12 mouse cellular contexts compared by ENCODE assay signal in the genomic region with DNA sequence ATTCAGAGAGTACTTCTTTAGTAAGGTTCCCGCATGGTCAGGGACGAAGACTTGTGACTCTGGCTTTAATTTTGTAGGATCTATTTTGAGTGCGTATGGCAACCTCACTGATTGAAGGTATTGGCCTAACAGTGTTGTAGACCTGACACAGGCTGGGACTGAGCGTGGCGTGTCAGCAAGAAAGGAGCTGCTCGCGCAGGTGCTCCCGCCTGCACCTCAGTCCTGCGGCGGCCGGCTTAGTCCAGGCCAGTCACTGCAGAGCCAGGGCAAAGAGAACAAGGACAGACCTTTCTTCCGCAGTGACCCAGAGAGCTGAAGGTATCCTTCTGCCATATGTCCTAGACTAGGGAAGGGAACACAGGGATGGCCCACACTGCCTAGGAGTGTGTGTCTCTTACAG. TPM values are rescaled to one million over a fixed set of nuclear protein-coding genes. Genes with fewer than 3 reads are reported as not detected.
DNase-seq lines count a peak whose midpoint lies in the region; ATAC-seq lines count a peak whose summit lies in the region.
"Had no signal": no experiment of that assay in that cellular context is flagged by ENCODE, and none has a peak within 500 bp of the region (broad histone marks: within the 10 kb centered on the region; RNA-seq: fewer than 3 reads in every experiment).

No protein-coding gene starts in this region.

- H3K9ac ChIP-seq in limb, embryonic 12.5 days (replicated peaks) = no peak overlapping the region
- H3K9ac ChIP-seq in hindbrain, embryonic 14.5 days = no peak overlapping the region
- no peak overlapping the region for H3K9ac ChIP-seq in neural tube, embryonic 14.5 days (replicated peaks; ENCODE audit: low read depth, low read length)
- H3K9ac ChIP-seq: heart, embryonic 15.5 days; lung, embryonic 15.5 days had no signal

- no peak; the same call in 1 of the 2 replicates for ATAC-seq in limb, embryonic 12.5 days (ENCODE audit: insufficient number of reproducible peaks, insufficient read depth, low FRiP score, low TSS enrichment, low read depth)
- ATAC-seq in hindbrain, embryonic 14.5 days (ENCODE audit: low FRiP score) = 0 out of 2 replicates have a peak, but pooled peaks have one; percentile 23
- no peak for ATAC-seq in neural tube, embryonic 14.5 days (ENCODE audit: low read depth)
- ATAC-seq in megakaryocyte-erythroid progenitor cell, adult 5-6 weeks (replicated peaks; ENCODE audit: low FRiP score, low TSS enrichment, poor library complexity, severe bottlenecking) = no peak
- ATAC-seq: Patski had no signal

- H3K4me2 ChIP-seq in limb, embryonic 12.5 days = no peak overlapping the region
- no peak overlapping the region for H3K4me2 ChIP-seq in hindbrain, embryonic 14.5 days (replicated peaks)
- no peak overlapping the region for H3K4me2 ChIP-seq in neural tube, embryonic 14.5 days (ENCODE audit: low read depth, low read length)
- H3K4me2 ChIP-seq: heart, embryonic 15.5 days; lung, embryonic 15.5 days had no signal

- peaks cover 39% of the 10 kb centered on the region for H3K4me1 ChIP-seq in limb, embryonic 12.5 days (replicated peaks)
- peaks cover 26% of the 10 kb centered on the region for H3K4me1 ChIP-seq in limb, embryonic 10.5 days
- H3K4me1 ChIP-seq in forebrain, embryonic 10.5 days = peaks cover 49% of the 10 kb centered on the region
- peaks cover 46% of the 10 kb centered on the region for H3K4me1 ChIP-seq in hindbrain, embryonic 14.5 days (replicated peaks; ENCODE audit: control insufficient read depth, insufficient read depth, low read length)
- peaks cover 26% of the 10 kb centered on the region for H3K4me1 ChIP-seq in neural tube, embryonic 14.5 days (ENCODE audit: control insufficient read depth, insufficient read depth, low read length)

- peaks cover 79% of the 10 kb centered on the region for H3K36me3 ChIP-seq in limb, embryonic 12.5 days
- peaks cover 82% of the 10 kb centered on the region for H3K36me3 ChIP-seq in limb, embryonic 10.5 days
- peaks cover 80% of the 10 kb centered on the region for H3K36me3 ChIP-seq in forebrain, embryonic 10.5 days (replicated peaks)
- H3K36me3 ChIP-seq in hindbrain, embryonic 14.5 days (replicated peaks; ENCODE audit: control insufficient read depth, insufficient read depth) = peaks cover 41% of the 10 kb centered on the region
- H3K36me3 ChIP-seq in neural tube, embryonic 14.5 days (ENCODE audit: control insufficient read depth, insufficient read depth, low read length) = 0 out of 2 replicates have a peak, but pooled peaks cover under 1% of the 10 kb centered on the region

- DNase-seq in limb, embryonic 10.5 days (ENCODE audit: low spot score) = no peak
- no peak for DNase-seq in forebrain, embryonic 10.5 days (ENCODE audit: extremely low spot score, low spot score)
- DNase-seq in hindbrain, embryonic 14.5 days (ENCODE audit: low spot score) = no peak
- no peak for DNase-seq in heart, postnatal 10 days
- no peak for DNase-seq in spleen, adult 12 weeks (ENCODE audit: low spot score)
- DNase-seq: adrenal gland, postnatal 25 days had no signal

- H3K27me3 ChIP-seq in limb, embryonic 12.5 days = no peaks in the 10 kb centered on the region
- H3K27me3 ChIP-seq in limb, embryonic 10.5 days (ENCODE audit: low read depth, poor library complexity, severe bottlenecking) = no peaks in the 10 kb centered on the region
- H3K27me3 ChIP-seq in forebrain, embryonic 10.5 days (ENCODE audit: poor library complexity, severe bottlenecking) = no peaks in the 10 kb centered on the region
- H3K27me3 ChIP-seq in hindbrain, embryonic 14.5 days (ENCODE audit: control insufficient read depth, insufficient read depth, low read length) = no peaks in the 10 kb centered on the region
- no peaks in the 10 kb centered on the region for H3K27me3 ChIP-seq in neural tube, embryonic 14.5 days (ENCODE audit: control insufficient read depth, insufficient read depth, low read length)
- H3K27me3 ChIP-seq: heart, embryonic 15.5 days; lung, embryonic 15.5 days; Patski had no signal

- H3K27ac ChIP-seq in limb, embryonic 12.5 days = peak overlapping the region; percentile 64
- no peak overlapping the region for H3K27ac ChIP-seq in limb, embryonic 10.5 days
- H3K27ac ChIP-seq in forebrain, embryonic 10.5 days = peak overlapping the region; percentile 66
- H3K27ac ChIP-seq in hindbrain, embryonic 14.5 days = peak overlapping the region; percentile 77
- peak overlapping the region; percentile 55 for H3K27ac ChIP-seq in neural tube, embryonic 14.5 days (ENCODE audit: low read depth, low read length)
- H3K27ac ChIP-seq: heart, embryonic 15.5 days; lung, embryonic 15.5 days had no signal

- 93% methylated on average over 12 of the region's 12 CpGs for WGBS in limb, embryonic 12.5 days
- WGBS in limb, embryonic 10.5 days = 93% methylated on average over 12 of the region's 12 CpGs
- WGBS in forebrain, embryonic 10.5 days = 91% methylated on average over 12 of the region's 12 CpGs
- 85% methylated on average over 12 of the region's 12 CpGs for WGBS in hindbrain, embryonic 14.5 days
- 82% methylated on average over 12 of the region's 12 CpGs for WGBS in neural tube, embryonic 14.5 days

- intact Hi-C loops in heart, postnatal 10 days (cut with DNase I) = loop anchor here (5.0 kb wide), 1 partner anchor 42 kb away; no protein-coding TSS in a partner anchor

- no peak overlapping the region for H3K4me3 ChIP-seq in limb, embryonic 12.5 days (replicated peaks)
- H3K4me3 ChIP-seq in limb, embryonic 10.5 days = no peak overlapping the region
- H3K4me3 ChIP-seq in forebrain, embryonic 10.5 days = no peak overlapping the region
- no peak overlapping the region for H3K4me3 ChIP-seq in hindbrain, embryonic 14.5 days (replicated peaks; ENCODE audit: low read length)
- no peak overlapping the region for H3K4me3 ChIP-seq in neural tube, embryonic 14.5 days (ENCODE audit: low read depth, low read length)
- H3K4me3 ChIP-seq: heart, embryonic 15.5 days; lung, embryonic 15.5 days had no signal

- no peaks in the 10 kb centered on the region for H3K9me3 ChIP-seq in limb, embryonic 12.5 days
- no peaks in the 10 kb centered on the region for H3K9me3 ChIP-seq in limb, embryonic 10.5 days (replicated peaks)
- H3K9me3 ChIP-seq in forebrain, embryonic 10.5 days = no peaks in the 10 kb centered on the region
- no peaks in the 10 kb centered on the region for H3K9me3 ChIP-seq in hindbrain, embryonic 14.5 days (ENCODE audit: control insufficient read depth, low read length)
- no peaks in the 10 kb centered on the region for H3K9me3 ChIP-seq in neural tube, embryonic 14.5 days (ENCODE audit: control insufficient read depth, low read length)
- H3K9me3 ChIP-seq: heart, embryonic 15.5 days; lung, embryonic 15.5 days had no signal

RNA-seq across cellular contexts. Expression of gene BC034090, which starts 40.3 kb away (rescaled TPM):
- polyA plus RNA-seq in limb, embryonic 12.5 days (2016; fragmentation: Nextera tagmentation; extraction: Ambion mirVana) = 8.4 and 8.6 TPM in 2 replicates
- 5.2 and 6.8 TPM in 2 replicates for polyA plus RNA-seq in limb, embryonic 10.5 days (2016; fragmentation: Nextera tagmentation; extraction: Ambion mirVana)
- 3.6 and 4.4 TPM in 2 replicates for polyA plus RNA-seq in forebrain, embryonic 10.5 days (2016; fragmentation: Nextera tagmentation; extraction: Ambion mirVana)
- polyA plus RNA-seq in hindbrain, embryonic 14.5 days (2014; fragmentation: Nextera tagmentation; extraction: Ambion mirVana) = 4.0 and 4.1 TPM in 2 replicates
- polyA plus RNA-seq in neural tube, embryonic 14.5 days (2014; fragmentation: Nextera tagmentation; extraction: Ambion mirVana) = 3.8 and 4.1 TPM in 2 replicates
- 10 to 100 TPM; 53.6 to 56.7 TPM for total RNA-seq in heart, postnatal 10 days (2021)
- total RNA-seq in megakaryocyte-erythroid progenitor cell, adult 5-6 weeks (2014; fragmentation: Nextera tagmentation) = 1.1 TPM in 1 of 2 replicates, not detected in the other
- total RNA-seq in megakaryocyte-erythroid progenitor cell, adult 5-6 weeks (2017) = not detected in 2 replicates

RNA-seq across cellular contexts. Expression of gene Stx6, which starts 45.4 kb away (rescaled TPM):
- polyA plus RNA-seq in limb, embryonic 12.5 days (2016; fragmentation: Nextera tagmentation; extraction: Ambion mirVana) = 112 and 113 TPM in 2 replicates
- 83.1 and 95.4 TPM in 2 replicates for polyA plus RNA-seq in limb, embryonic 10.5 days (2016; fragmentation: Nextera tagmentation; extraction: Ambion mirVana)
- 82.1 and 84.3 TPM in 2 replicates for polyA plus RNA-seq in forebrain, embryonic 10.5 days (2016; fragmentation: Nextera tagmentation; extraction: Ambion mirVana)
- 113 and 117 TPM in 2 replicates for polyA plus RNA-seq in hindbrain, embryonic 14.5 days (2014; fragmentation: Nextera tagmentation; extraction: Ambion mirVana)
- 116 and 121 TPM in 2 replicates for polyA plus RNA-seq in neural tube, embryonic 14.5 days (2014; fragmentation: Nextera tagmentation; extraction: Ambion mirVana)
- total RNA-seq in heart, postnatal 10 days (2021) = 10 to 100 TPM; 46.2 to 50.5 TPM
- 12.2 and 24.8 TPM in 2 replicates for total RNA-seq in megakaryocyte-erythroid progenitor cell, adult 5-6 weeks (2014; fragmentation: Nextera tagmentation)
- 19.6 and 30.9 TPM in 2 replicates for total RNA-seq in megakaryocyte-erythroid progenitor cell, adult 5-6 weeks (2017)

RNA-seq across cellular contexts. Expression of gene Mr1, which starts 57.3 kb away (rescaled TPM):
- 4.0 and 5.0 TPM in 2 replicates for polyA plus RNA-seq in limb, embryonic 12.5 days (2016; fragmentation: Nextera tagmentation; extraction: Ambion mirVana)
- 0.62 and 1.5 TPM in 2 replicates for polyA plus RNA-seq in limb, embryonic 10.5 days (2016; fragmentation: Nextera tagmentation; extraction: Ambion mirVana)
- 0.36 and 0.47 TPM in 2 replicates for polyA plus RNA-seq in forebrain, embryonic 10.5 days (2016; fragmentation: Nextera tagmentation; extraction: Ambion mirVana)
- 2.0 and 2.4 TPM in 2 replicates for polyA plus RNA-seq in hindbrain, embryonic 14.5 days (2014; fragmentation: Nextera tagmentation; extraction: Ambion mirVana)
- 1.0 and 1.3 TPM in 2 replicates for polyA plus RNA-seq in neural tube, embryonic 14.5 days (2014; fragmentation: Nextera tagmentation; extraction: Ambion mirVana)
- total RNA-seq in heart, postnatal 10 days (2021) = 10 to 100 TPM in 1 of 2 experiments, 1 to 10 TPM in 1; 8.9 to 11.9 TPM
- 6.1 and 7.8 TPM in 2 replicates for total RNA-seq in megakaryocyte-erythroid progenitor cell, adult 5-6 weeks (2014; fragmentation: Nextera tagmentation)
- total RNA-seq in megakaryocyte-erythroid progenitor cell, adult 5-6 weeks (2017) = 6.2 and 7.7 TPM in 2 replicates
